Mouse (Mus musculus): Measurements from ENCODE around the gene Hrh1.
A peak's percentile ranks its signal among the peaks of the same experiment; 100 is the strongest.

The Hrh1 gene

GRCm38 (mm10) chr6:114406634-114407033 is 8.9 kb downstream of the Hrh1 start:
- DNase-seq (ENCODE audit: low read depth, low spot score) = no peak

GRCm38 (mm10) chr6:114407049-114407448 is 9.3 kb downstream of the Hrh1 start:
- DNase-seq (ENCODE audit: low read depth, low spot score) = no peak

GRCm38 (mm10) chr6:114408278-114408677 is 10.5 kb downstream of the Hrh1 start:
- DNase-seq (ENCODE audit: low read depth, low spot score) = peak; percentile 32

GRCm38 (mm10) chr6:114411913-114412312 is 14.2 kb downstream of the Hrh1 start:
- DNase-seq (ENCODE audit: low read depth, low spot score) = no peak

GRCm38 (mm10) chr6:114414510-114414909 is 16.8 kb downstream of the Hrh1 start:
- peak; percentile 81 for DNase-seq (ENCODE audit: low read depth, low spot score)

GRCm38 (mm10) chr6:114418037-114418436 is 20.3 kb downstream of the Hrh1 start:
- DNase-seq (ENCODE audit: low read depth, low spot score) = no peak

- DNase-seq (ENCODE audit: low read depth, low spot score) = no peak
Observed at GRCm38 (mm10) chr6:114421061-114421460, 23.3 kb downstream of the Hrh1 start.

- DNase-seq (ENCODE audit: low read depth, low spot score) = no peak
Observed at GRCm38 (mm10) chr6:114423051-114423676, 25.4 kb downstream of the Hrh1 start.

GRCm38 (mm10) chr6:114425343-114425742 is 27.6 kb downstream of the Hrh1 start:
- DNase-seq (ENCODE audit: low read depth, low spot score) = peak; percentile 59

GRCm38 (mm10) chr6:114427641-114428040 is 29.9 kb downstream of the Hrh1 start:
- peak; percentile 75 for DNase-seq (ENCODE audit: low read depth, low spot score)

GRCm38 (mm10) chr6:114428831-114429230 is 31.1 kb downstream of the Hrh1 start:
- DNase-seq (ENCODE audit: low read depth, low spot score) = no peak

- DNase-seq (ENCODE audit: low read depth, low spot score) = no peak
Observed at GRCm38 (mm10) chr6:114432591-114432990, 34.9 kb downstream of the Hrh1 start.

- DNase-seq (ENCODE audit: low read depth, low spot score) = peak; percentile 61
Observed at GRCm38 (mm10) chr6:114434524-114434923, 36.8 kb downstream of the Hrh1 start.

GRCm38 (mm10) chr6:114440302-114440701 is 42.6 kb downstream of the Hrh1 start:
- DNase-seq (ENCODE audit: low read depth, low spot score) = no peak

GRCm38 (mm10) chr6:114440788-114441453 is 43.2 kb downstream of the Hrh1 start:
- DNase-seq (ENCODE audit: low read depth, low spot score) = no peak

- DNase-seq (ENCODE audit: low read depth, low spot score) = no peak
Observed at GRCm38 (mm10) chr6:114444247-114444844, 46.6 kb downstream of the Hrh1 start.

- DNase-seq (ENCODE audit: low read depth, low spot score) = no peak
Observed at GRCm38 (mm10) chr6:114444976-114445375, 47.2 kb downstream of the Hrh1 start.

- peak; percentile 94 for DNase-seq (ENCODE audit: low read depth, low spot score)
Observed at GRCm38 (mm10) chr6:114448888-114449287, 51.2 kb downstream of the Hrh1 start.

- DNase-seq (ENCODE audit: low read depth, low spot score) = no peak
Observed at GRCm38 (mm10) chr6:114455267-114455666, 57.5 kb downstream of the Hrh1 start.

GRCm38 (mm10) chr6:114456255-114457042 is 58.7 kb downstream of the Hrh1 start:
- DNase-seq (ENCODE audit: low read depth, low spot score) = no peak

- no peak for DNase-seq (ENCODE audit: low read depth, low spot score)
Observed at GRCm38 (mm10) chr6:114457299-114457698, 59.6 kb downstream of the Hrh1 start.

- peak; percentile 85 for DNase-seq (ENCODE audit: low read depth, low spot score)
Observed at GRCm38 (mm10) chr6:114458191-114458590, 60.5 kb downstream of the Hrh1 start.
